Mouse (Mus musculus) ES-E14 (cell line): ENCODE measurements around the gene Rgma. TPM values are rescaled to one million over a fixed set of nuclear protein-coding genes. Genes with fewer than 3 reads are reported as not detected.
A peak's percentile ranks its signal among the peaks of the same experiment; 100 is the strongest.

ENCODE experiments used
- DNase-seq: peaks from one replicate; pipeline ENCODE4 v3.0.0-alpha.2; 2013; ENCODE audit warnings: low read depth, low spot score
- H3K27ac ChIP-seq: 2 replicates; pipeline ENCODE4 v1.5.1; 2012; ENCODE audit warnings: low read depth, mild to moderate bottlenecking, low read length, moderate library complexity, mixed read lengths; ENCODE audit not compliant: poor library complexity, insufficient read depth, severe bottlenecking
- H3K36me3 ChIP-seq: 2 replicates; pipeline ENCODE4 v1.6.1; 2012; ENCODE audit warnings: mild to moderate bottlenecking, low read length, moderate library complexity, mixed read lengths; ENCODE audit not compliant: control insufficient read depth, poor library complexity, insufficient read depth, severe bottlenecking
- H3K4me1 ChIP-seq, 2 experiments: fragments of 150-350 bp in 1 of 2; sonication (generic) in 1 of 2; 2 replicates each; pipeline ENCODE4 v1.6.1; 2012; ENCODE audit warnings: low read length in 2 of 2, mild to moderate bottlenecking in 1 of 2, mixed read lengths in 1 of 2; ENCODE audit not compliant: control insufficient read depth in 2 of 2, insufficient read depth in 2 of 2, poor library complexity in 1 of 2
- H3K4me3 ChIP-seq, 2 experiments: fragments of 150-350 bp in 1 of 2; sonication (generic) in 1 of 2; 2 replicates each; pipeline ENCODE4 v1.5.1; 2012; ENCODE audit warnings: low read length in 2 of 2, low read depth in 1 of 2, mild to moderate bottlenecking in 1 of 2, mixed read lengths in 1 of 2; ENCODE audit not compliant: insufficient read depth in 1 of 2, poor library complexity in 1 of 2, severe bottlenecking in 1 of 2
- H3K9ac ChIP-seq: 2 replicates; pipeline ENCODE4 v1.6.1; 2012; ENCODE audit warnings: low read depth, mild to moderate bottlenecking, low read length, mixed read lengths; ENCODE audit not compliant: poor library complexity, insufficient read depth, severe bottlenecking
- H3K9me3 ChIP-seq: fragments of 150-350 bp; sonication (generic); 2 replicates; pipeline ENCODE4 v1.6.1; 2012; ENCODE audit warnings: low read depth, mild to moderate bottlenecking, low read length; ENCODE audit not compliant: control insufficient read depth, insufficient read depth
- CHD2 ChIP-seq: IDR thresholded peaks from 2 replicates; pipeline ENCODE4 v1.6.1; 2014; ENCODE audit warnings: mild to moderate bottlenecking, low read depth, low read length, inconsistent platforms
- HCFC1 ChIP-seq: IDR thresholded peaks from 2 replicates; pipeline ENCODE4 v1.6.1; 2012; ENCODE audit warnings: low read length, inconsistent platforms, borderline replicate concordance; ENCODE audit not compliant: insufficient read depth
- MAFK ChIP-seq: IDR thresholded peaks from 2 replicates; pipeline ENCODE4 v1.6.1; 2014; ENCODE audit warnings: mild to moderate bottlenecking, low read depth, low read length, inconsistent platforms; ENCODE audit not compliant: insufficient read depth
- ZC3H11A ChIP-seq: IDR thresholded peaks from 2 replicates; pipeline ENCODE4 v1.6.1; 2012; ENCODE audit warnings: low read depth, mild to moderate bottlenecking, inconsistent platforms, low read length, borderline replicate concordance
- ZNF384 ChIP-seq: IDR thresholded peaks from 2 replicates; pipeline ENCODE4 v1.6.1; 2012; ENCODE audit warnings: low read depth, low read length, inconsistent platforms
- in situ Hi-C, 2 experiments: fragments of 600-800 bp; cut with MboI; formaldehyde crosslinking; loops; one replicate each; pipeline ENCODE4 v1.15.1; 2025; ENCODE audit warnings: low sequenced_read_pairs in 2 of 2, inconsistent platforms in 1 of 2; ENCODE audit not compliant: unreplicated experiment in 2 of 2
- total RNA-seq: library from RNA; depleted of rRNA; stranded (reverse); fragments of 300-350 nt; gene quantifications from 2 replicates; pipeline ENCODE4 v1.2.3, GENCODE M21; 2012

Gene Rgma
- total RNA-seq, 1 experiment, result 3.7 TPM

- in situ Hi-C loops, result loop anchor here in 1 of 2 experiments (25.0 kb wide), 1 partner anchor 619 kb away; the partner anchor contains the start of gene St8sia2
- DNase-seq, result no peak
- TF ChIP-seq ZNF384 (no peak), HCFC1 (no peak), CHD2 (no peak), ZC3H11A (no peak), MAFK (no peak)
- Histone ChIP-seq H3K4me3 (no peak overlapping the region), H3K4me1 (peaks cover 0 to 7% of the 10 kb centered on the region in 2 experiments; a peak in 2 of 4 replicates), H3K36me3 (no peaks in the 10 kb centered on the region), H3K27ac (no peak overlapping the region), H3K9ac (no peak overlapping the region), H3K9me3 (no peaks in the 10 kb centered on the region)
These were observed 18.2 kb downstream of the Rgma start for GRCm38 (mm10) chr7:73393307-73394012.

GRCm38 (mm10) chr7:73394013-73394409 lies 18.7 kb downstream of the Rgma start:
- Histone ChIP-seq H3K27ac (no peak overlapping the region), H3K9ac (no peak overlapping the region), H3K9me3 (no peaks in the 10 kb centered on the region), H3K36me3 (no peaks in the 10 kb centered on the region), H3K4me3 (no peak overlapping the region), H3K4me1 (peaks cover 0 to 12% of the 10 kb centered on the region in 2 experiments; a peak in 2 of 4 replicates)
- in situ Hi-C loops, result loop anchor here in 1 of 2 experiments (25.0 kb wide), 1 partner anchor 618 kb away; the partner anchor contains the start of gene St8sia2
- TF ChIP-seq CHD2, result no peak
- no peak for TF ChIP-seq MAFK
- no peak for TF ChIP-seq ZNF384
- TF ChIP-seq HCFC1, result no peak
- TF ChIP-seq ZC3H11A, result no peak
- no peak for DNase-seq

- Histone ChIP-seq H3K36me3 (no peaks in the 10 kb centered on the region), H3K4me3 (peak overlapping the region in 1 of 2 experiments; percentile 15; a peak in 1 of 4 replicates), H3K9me3 (no peaks in the 10 kb centered on the region), H3K9ac (no peak overlapping the region), H3K27ac (no peak overlapping the region), H3K4me1 (peaks cover 0 to 10% of the 10 kb centered on the region in 2 experiments; a peak in 2 of 4 replicates)
- in situ Hi-C loops, result loop anchor here in 1 of 2 experiments (25.0 kb wide), 1 partner anchor 614 kb away; the partner anchor contains the start of gene St8sia2
- DNase-seq, result no peak
- TF ChIP-seq ZNF384 (no peak), MAFK (no peak)
These were observed 23.0 kb downstream of the Rgma start for GRCm38 (mm10) chr7:73398319-73398718.

- Histone ChIP-seq H3K9me3 (no peaks in the 10 kb centered on the region), H3K36me3 (no peaks in the 10 kb centered on the region), H3K9ac (no peak overlapping the region), H3K27ac (no peak overlapping the region), H3K4me3 (peak overlapping the region; percentile 15 to 44), H3K4me1 (peaks cover 0 to 10% of the 10 kb centered on the region in 2 experiments; a peak in 2 of 4 replicates)
- DNase-seq, result no peak
- no peak for TF ChIP-seq ZNF384
- TF ChIP-seq HCFC1, result no peak
- TF ChIP-seq CHD2, result no peak
- no peak for TF ChIP-seq ZC3H11A
- no peak for TF ChIP-seq MAFK
- in situ Hi-C loops, result loop anchor here in 1 of 2 experiments (25.0 kb wide), 1 partner anchor 613 kb away; the partner anchor contains the start of gene St8sia2
These were observed 23.6 kb downstream of the Rgma start for GRCm38 (mm10) chr7:73398806-73399442.
